In the genomic region with DNA sequence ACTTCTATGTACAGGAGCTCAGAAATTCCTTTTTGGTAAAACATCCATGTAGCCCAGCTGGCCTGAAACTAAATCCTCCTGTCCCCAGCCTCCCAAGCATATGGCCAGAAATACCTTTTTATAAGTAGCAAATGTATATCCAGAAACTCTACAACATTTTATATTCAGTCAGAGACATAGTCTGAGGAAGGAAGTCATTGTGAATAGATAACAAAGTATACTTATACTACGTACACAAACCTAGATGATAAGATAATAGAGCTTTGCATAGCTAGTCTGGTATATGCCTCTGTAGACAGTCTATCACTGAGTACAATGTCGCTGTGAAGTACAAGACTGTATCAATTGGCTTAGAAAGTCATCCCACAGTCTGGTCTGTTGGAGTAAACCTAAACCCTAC, we compare ENCODE assay signal across 25 mouse cellular contexts.
"Had no signal": no experiment of that assay in that cellular context is flagged by ENCODE, and none has a peak within 500 bp of the region (broad histone marks: within the 10 kb centered on the region; RNA-seq: fewer than 3 reads in every experiment).

No protein-coding gene starts in this region.

- H3K4me1 ChIP-seq: embryonic facial prominence, embryonic 12.5 days; embryonic facial prominence, embryonic 15.5 days; forebrain, embryonic 12.5 days; forebrain, embryonic 13.5 days; forebrain, embryonic 15.5 days had no signal

- H3K4me3 ChIP-seq: embryonic facial prominence, embryonic 10.5 days; embryonic facial prominence, embryonic 12.5 days; embryonic facial prominence, embryonic 13.5 days; embryonic facial prominence, embryonic 15.5 days; erythroblast, embryonic 14.5 days; forebrain, embryonic 10.5 days; forebrain, embryonic 12.5 days; forebrain, embryonic 13.5 days; forebrain, embryonic 15.5 days; gastrocnemius, adult 2 months; heart, adult 2 months had no signal

- DNase-seq: cerebellum, adult 9-10 months; cerebellum, adult 9-11 months; cerebellum, postnatal 10 days; cerebellum, postnatal 14 days; cerebellum, postnatal 25 days; cerebellum, postnatal 36 days; embryo, embryonic 11 days; forebrain, postnatal 0 days; gastrocnemius, adult 2 months; gastrocnemius, postnatal 10 days; gastrocnemius, postnatal 14 days; gastrocnemius, postnatal 25 days; gastrocnemius, postnatal 36 days; heart, adult 11 months; heart, adult 18-20 months; heart, adult 2 months had no signal

- H3K27ac ChIP-seq: embryonic facial prominence, embryonic 10.5 days; embryonic facial prominence, embryonic 12.5 days; embryonic facial prominence, embryonic 13.5 days; embryonic facial prominence, embryonic 15.5 days; forebrain, embryonic 10.5 days; forebrain, embryonic 12.5 days; forebrain, embryonic 13.5 days; forebrain, embryonic 15.5 days; gastrocnemius, adult 2 months; heart, adult 2 months had no signal

- H3K9ac ChIP-seq: embryonic facial prominence, embryonic 12.5 days; embryonic facial prominence, embryonic 13.5 days; embryonic facial prominence, embryonic 15.5 days; forebrain, embryonic 12.5 days; forebrain, embryonic 13.5 days; forebrain, embryonic 15.5 days; forebrain, postnatal 0 days had no signal

- H3K27me3 ChIP-seq: embryonic facial prominence, embryonic 12.5 days; embryonic facial prominence, embryonic 13.5 days; embryonic facial prominence, embryonic 15.5 days; forebrain, embryonic 12.5 days; forebrain, embryonic 13.5 days; forebrain, embryonic 15.5 days had no signal

- H3K9me3 ChIP-seq: embryonic facial prominence, embryonic 10.5 days; embryonic facial prominence, embryonic 12.5 days; embryonic facial prominence, embryonic 13.5 days; embryonic facial prominence, embryonic 15.5 days; forebrain, embryonic 10.5 days; forebrain, embryonic 12.5 days; forebrain, embryonic 13.5 days; forebrain, embryonic 15.5 days had no signal
